Mouse (Mus musculus): ENCODE results near the gene Chmp1a. TPM values are rescaled to one million over a fixed set of nuclear protein-coding genes. Genes with fewer than 3 reads are reported as not detected.

The Chmp1a gene
- polyA plus RNA-seq (2017; shearing (Covaris generic)), result 264 TPM

DNA sequence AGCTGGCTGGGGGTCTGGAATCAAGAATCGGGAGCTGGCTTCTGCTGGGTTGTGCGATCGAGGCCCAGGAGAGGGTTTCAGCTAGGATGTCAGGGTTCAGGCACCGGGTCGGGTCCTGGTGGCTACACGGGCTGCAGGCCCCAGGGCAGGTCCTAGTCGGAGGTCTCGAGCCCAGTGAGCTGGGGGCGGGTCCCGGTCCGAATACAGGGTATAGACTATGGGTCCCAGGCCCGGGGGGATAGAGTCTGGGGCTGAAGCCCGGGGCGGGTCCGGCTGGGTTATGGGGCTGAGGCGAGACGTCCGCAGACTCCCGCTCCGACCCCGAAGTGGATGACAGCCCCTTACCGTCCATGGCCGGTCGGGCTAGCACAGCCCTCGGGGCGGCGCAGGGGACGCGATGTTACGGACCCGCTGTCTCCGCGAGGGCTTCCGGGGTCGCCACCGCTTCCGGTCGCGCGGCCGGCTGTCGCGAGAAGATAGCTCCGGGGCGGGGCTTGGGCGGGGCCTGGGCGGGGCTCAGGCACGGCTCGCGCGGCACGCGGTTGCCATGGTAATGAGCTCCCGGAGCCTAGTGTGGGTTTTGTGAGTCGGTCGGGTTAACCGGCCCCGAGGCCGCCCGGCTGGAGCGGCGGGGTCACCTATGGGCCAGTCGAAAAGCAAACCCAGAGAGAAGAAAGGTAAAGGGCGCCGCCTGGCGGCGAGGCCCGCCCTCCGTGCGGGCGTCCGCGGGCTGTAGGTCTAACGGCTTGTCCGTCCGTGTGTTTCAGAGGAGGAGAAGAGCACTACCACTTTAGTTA is at the start of gene Chmp1a, which contains the start of gene Spata33:
Chmp1a (minus strand) TSS at position 443 of the 797 bp plus-strand sequence.
Spata33 (plus strand) TSS at position 512 of the 797 bp plus-strand sequence.

DNA sequence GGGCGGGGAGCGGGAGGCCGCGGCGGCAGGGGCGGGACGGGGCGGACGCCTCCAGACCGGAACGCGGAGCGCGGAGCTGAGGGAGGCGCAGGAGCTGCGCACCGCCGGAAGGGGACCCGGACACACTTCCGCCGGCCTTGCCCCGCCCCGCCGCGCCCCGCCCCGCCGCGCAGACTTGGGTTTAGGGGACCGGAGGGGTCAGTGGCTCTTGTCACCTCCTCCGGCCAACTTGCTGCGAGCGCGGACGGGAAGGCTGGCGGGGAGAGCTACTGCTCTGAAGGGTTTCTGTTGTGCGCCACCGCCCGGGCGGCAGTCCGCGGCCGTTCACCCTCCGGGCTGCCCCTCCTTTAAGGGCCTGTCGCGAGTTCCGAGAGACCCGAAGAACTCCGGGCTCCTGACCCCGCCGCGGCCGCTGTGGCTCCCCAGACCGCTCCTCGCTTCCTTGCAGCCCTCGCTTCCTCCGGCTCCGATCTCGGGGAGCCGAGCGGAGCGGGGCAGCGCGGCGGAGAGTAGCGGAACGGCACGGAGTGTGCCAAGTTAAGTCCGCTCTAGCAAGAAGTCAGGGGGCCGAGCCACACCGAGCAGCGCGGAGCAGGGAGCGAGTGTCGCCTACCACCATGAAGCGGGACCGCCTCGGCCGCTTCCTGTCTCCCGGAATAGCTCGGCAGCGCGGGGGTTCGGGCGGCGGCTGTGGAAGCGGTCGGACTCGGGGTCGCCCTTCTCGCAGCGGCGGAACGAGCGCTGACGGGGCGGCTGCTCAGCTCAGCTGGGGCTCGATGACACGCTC is 41.7 kb upstream of the Chmp1a start, which contains the start of the genes Zfp276 and Vps9d1:
Zfp276 (plus strand) TSS at position 97 of the 787 bp plus-strand sequence.
Vps9d1 (minus strand) TSS at position 250 of the 787 bp plus-strand sequence.

DNA sequence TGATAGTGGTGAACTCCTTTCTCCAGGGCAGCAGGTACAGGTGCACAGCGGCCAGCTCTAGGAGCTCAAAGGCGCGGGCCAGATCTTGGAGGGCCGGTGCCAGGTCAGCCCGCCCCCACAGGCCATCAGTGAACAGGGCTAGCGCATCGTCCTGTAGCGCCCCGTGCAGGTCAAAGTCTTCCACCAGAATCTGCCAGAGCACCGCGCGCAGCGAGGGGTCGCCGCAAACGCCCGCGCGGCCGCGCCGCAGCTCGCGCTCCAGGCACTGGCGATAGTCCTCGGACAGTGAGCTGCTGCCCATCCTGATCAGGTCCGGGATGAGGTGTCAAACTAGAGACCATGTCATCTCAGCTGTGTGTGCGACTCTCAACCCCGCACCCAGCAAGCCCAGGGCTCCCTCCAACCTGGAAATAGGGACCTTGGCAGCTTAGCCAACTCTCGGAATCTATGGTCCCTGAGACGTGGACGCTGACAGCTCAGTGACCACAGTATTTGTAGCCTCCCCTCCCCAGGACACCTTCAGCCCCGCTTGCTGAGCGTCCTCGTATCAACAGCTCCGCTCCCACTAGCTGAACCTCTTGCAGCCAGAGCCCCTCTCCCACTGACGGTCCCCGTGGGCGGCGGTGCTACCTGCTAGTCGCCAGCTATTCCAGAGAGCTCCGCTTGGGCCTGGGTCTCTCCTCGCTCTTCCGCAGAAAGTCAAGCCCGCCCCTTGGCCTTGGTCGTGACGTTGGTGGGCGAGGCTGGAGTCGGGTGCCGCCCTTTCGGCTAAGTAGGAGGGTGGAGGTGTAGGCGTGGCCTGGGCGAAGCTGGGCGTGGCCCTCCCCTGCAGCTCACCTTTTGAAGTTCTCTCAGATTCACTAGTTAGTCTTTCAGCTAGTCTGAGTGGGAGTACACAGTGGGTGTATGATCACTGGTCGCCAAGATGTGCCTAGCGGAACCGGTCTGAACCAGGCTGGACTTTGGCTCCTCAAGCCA is 23.2 kb upstream of the Chmp1a start, which contains the start of gene Spata2l:
Spata2l (minus strand) TSS at position 714 of the 978 bp plus-strand sequence.

DNA sequence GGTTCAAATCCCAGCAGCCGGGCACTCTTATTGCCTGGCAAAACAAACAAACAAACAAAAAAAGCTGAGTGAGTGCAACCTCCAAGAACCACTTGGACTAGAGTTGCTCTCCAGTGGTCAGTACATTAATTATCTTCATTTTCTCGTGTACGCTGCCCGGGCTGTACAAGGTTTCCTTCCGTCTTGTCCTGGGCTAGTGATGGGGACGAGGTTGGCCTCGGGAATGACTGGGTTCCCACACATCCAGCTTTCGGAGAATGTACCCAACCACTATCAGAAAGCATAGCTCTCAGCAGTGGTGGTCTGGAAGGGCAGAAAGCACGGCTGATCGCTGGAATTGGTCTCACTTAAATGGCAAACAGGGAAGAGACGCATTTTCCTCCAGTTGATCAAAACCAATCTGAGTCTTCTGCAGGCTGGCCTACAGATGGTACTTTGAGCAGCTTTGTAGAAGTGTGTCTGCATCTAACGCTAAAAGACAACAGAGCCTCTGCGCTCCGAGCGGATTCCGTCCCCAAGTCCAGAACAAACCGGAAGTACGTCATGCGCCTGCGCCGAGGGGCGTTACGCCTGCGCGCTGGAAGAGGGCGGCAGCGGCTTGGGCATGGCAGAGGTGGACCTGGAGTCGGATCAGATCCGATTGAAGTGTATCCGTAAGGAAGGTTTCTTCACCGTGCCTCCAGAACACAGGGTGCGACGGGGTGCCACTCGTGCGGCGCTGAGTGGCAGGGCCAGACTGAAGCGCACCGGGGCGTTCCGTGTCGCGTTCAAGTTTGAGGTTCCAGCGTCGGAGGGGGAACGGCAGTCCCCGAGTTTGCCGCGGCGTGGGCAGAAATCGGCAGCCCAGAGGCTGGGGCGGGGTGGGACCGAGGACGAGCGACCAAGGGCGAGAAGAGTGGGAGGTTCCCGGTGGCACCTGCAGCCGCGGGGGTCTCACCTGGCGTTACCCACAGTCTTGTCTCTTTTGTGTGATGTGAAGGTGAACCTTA is 12.0 kb upstream of the Chmp1a start, which contains the start of gene Cdk10:
Cdk10 (plus strand) TSS at position 565 of the 989 bp plus-strand sequence.

DNA sequence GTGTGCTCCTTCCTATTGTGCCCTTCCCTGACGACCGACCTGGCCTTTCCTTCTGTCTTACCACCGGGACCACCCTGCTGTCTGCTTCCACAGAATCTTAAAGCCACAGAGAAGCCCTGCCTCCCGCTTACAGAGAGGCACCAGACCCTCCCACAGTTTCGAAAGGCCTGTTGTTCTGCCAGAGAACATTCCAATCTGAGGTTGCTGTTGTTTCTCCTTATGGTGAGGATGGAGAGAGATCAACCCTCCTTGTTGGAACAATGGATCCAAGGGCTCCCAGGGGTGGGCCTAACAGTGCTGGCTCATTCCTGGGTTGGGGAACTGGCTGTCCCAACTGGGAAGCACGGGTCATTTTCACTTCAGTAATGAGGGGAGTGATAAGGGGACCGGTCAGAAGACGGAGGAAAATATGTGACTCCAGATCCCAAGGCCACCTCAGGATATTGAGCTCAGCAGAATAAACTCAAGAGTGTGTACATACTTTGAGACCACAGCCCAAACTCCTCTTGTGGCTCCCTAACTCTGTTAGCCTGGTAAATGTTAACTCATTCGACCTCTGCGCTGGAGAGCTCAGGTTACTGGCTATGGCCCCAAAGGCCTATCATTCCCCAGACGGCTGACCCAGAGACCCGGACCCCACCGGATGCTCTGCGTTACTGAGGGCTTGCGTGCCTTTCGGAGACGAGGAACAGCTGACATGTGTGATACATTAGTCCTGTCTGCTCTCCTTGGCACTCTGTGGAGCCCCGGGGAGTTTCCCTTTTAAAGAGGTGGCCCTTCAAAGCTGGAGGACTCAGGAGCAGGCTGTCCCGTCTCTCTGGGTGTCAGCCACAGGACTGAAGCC is 26.8 kb downstream of the Chmp1a start, which contains the start of gene Dpep1:
Dpep1 (plus strand) TSS at position 677 of the 844 bp plus-strand sequence.

DNA sequence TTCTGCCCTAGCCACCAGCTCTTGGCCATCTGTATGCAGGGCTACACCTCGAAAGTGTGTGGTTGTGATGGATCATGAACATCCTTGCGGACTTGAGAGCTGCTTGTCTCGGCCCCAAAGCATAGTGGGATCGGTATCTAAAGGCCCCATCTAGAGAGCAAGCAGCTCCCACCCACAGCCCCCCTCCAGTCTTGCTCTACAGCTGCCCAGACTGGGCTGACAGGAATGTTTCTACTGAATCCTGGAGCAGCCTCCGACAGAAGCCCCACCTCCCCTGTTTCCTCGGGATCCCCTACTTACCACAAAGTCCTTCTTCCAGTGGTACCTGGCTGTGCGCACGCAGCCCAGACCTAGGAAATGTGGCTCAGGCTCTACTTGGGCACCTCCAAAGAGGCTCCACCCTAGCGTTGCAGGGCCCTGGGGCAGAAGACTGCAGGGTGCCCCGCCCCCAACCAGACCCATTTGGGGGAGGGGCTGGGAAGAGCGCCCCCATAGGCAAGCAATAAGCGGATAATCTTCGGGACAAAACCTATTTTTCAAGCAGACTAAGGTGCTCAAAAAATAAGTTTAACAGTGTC is 54.6 kb downstream of the Chmp1a start, which contains the start of gene Sult5a1:
Sult5a1 (minus strand) TSS at position 428 of the 578 bp plus-strand sequence.

Other genes with a start within 250 kb of the Chmp1a start
- gene Ankrd11, start 170.5 kb downstream of the Chmp1a start, polyA plus RNA-seq (2017; shearing (Covaris generic)), result 54.3 TPM
- gene Spg7, start 149.8 kb downstream of the Chmp1a start, polyA plus RNA-seq (2017; shearing (Covaris generic)), result 11.0 TPM
- gene Rpl13, start 110.4 kb downstream of the Chmp1a start, polyA plus RNA-seq (2017; shearing (Covaris generic)), result 960 TPM
- 1.5 TPM for gene Cpne7, start 95.4 kb downstream of the Chmp1a start, polyA plus RNA-seq (2017; shearing (Covaris generic))
- not detected for gene Sult5a1, start 54.4 kb downstream of the Chmp1a start, polyA plus RNA-seq (2017; shearing (Covaris generic))
- not detected for gene Dpep1, start 26.5 kb downstream of the Chmp1a start, polyA plus RNA-seq (2017; shearing (Covaris generic))
- not detected for gene Spata33, start 69 bp upstream of the Chmp1a start, polyA plus RNA-seq (2017; shearing (Covaris generic))
- gene Cdk10, start 12.1 kb upstream of the Chmp1a start, polyA plus RNA-seq (2017; shearing (Covaris generic)), result 26.3 TPM
- gene Spata2l, start 23.5 kb upstream of the Chmp1a start, polyA plus RNA-seq (2017; shearing (Covaris generic)), result 6.6 TPM
- gene Zfp276, start 41.4 kb upstream of the Chmp1a start, polyA plus RNA-seq (2017; shearing (Covaris generic)), result 13.7 TPM
- gene Vps9d1, start 41.6 kb upstream of the Chmp1a start, polyA plus RNA-seq (2017; shearing (Covaris generic)), result 16.4 TPM
- 7.4 TPM for gene Fanca, start 105.8 kb upstream of the Chmp1a start, polyA plus RNA-seq (2017; shearing (Covaris generic))
- not detected for gene Spire2, start 120.0 kb upstream of the Chmp1a start, polyA plus RNA-seq (2017; shearing (Covaris generic))
- gene Tcf25, start 161.0 kb upstream of the Chmp1a start, polyA plus RNA-seq (2017; shearing (Covaris generic)), result 356 TPM
- 0.07 TPM for gene Mc1r, start 194.3 kb upstream of the Chmp1a start, polyA plus RNA-seq (2017; shearing (Covaris generic))
- 0.33 TPM for gene Tubb3, start 198.7 kb upstream of the Chmp1a start, polyA plus RNA-seq (2017; shearing (Covaris generic))
- 19.8 TPM for gene Def8, start 210.8 kb upstream of the Chmp1a start, polyA plus RNA-seq (2017; shearing (Covaris generic))

Data from CD4-positive, CD25-positive, alpha-beta regulatory T cell, adult 9 weeks (primary cell).